Comparison of ENCODE assay signal across 8 mouse cellular contexts in the genomic region with DNA sequence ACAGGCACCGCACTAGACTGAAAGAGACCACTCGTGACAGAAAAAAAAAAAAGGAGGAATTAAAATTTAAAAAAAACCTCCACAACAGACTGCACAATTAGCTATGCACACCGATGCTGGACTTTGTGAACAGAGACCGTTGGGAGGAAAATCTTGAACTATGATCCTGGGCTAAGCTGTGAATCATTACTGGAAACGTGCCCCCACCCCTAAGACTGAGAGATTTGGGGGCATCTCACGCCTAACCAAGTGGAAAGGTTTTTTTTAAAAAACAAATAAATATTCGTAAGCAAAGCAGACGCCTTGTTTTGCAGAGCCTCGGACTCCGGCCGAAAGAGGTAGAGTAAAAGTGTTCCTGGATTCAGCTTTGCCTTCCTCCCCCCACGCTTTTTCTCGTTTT. TPM values are rescaled to one million over a fixed set of nuclear protein-coding genes. Genes with fewer than 3 reads are reported as not detected.
DNase-seq lines count a peak whose midpoint lies in the region; ATAC-seq and TF ChIP-seq lines count a peak whose summit lies in the region.

No protein-coding gene starts in this region.

- no peaks in the 10 kb centered on the region for H3K9me3 ChIP-seq in heart, embryonic 11.5 days (replicated peaks; ENCODE audit: control insufficient read depth, low read length)
- peaks cover 43% of the 10 kb centered on the region for H3K9me3 ChIP-seq in CH12.LX (replicated peaks; ENCODE audit: low read length)
- H3K9me3 ChIP-seq in forebrain, embryonic 16.5 days (ENCODE audit: control insufficient read depth, low read length): no peaks in the 10 kb centered on the region
- H3K9me3 ChIP-seq in liver, embryonic 13.5 days (replicated peaks): no peaks in the 10 kb centered on the region

- DNase-seq in heart, postnatal 36 days: no peak
- no peak for DNase-seq in CH12.LX (ENCODE audit: extremely low read depth)
- no peak for DNase-seq in liver, embryonic 13.5 days
- DNase-seq in cerebellum, postnatal 14 days: no peak
- DNase-seq in urinary bladder, adult 2 months (ENCODE audit: low spot score): no peak

- no peak for TF ChIP-seq EP300 in CH12.LX (IDR thresholded peaks at IDR 0.05; ENCODE audit: low read length)

- peak overlapping the region; percentile 58 for H3K4me3 ChIP-seq in heart, embryonic 11.5 days (ENCODE audit: low read depth, low read length)
- H3K4me3 ChIP-seq in CH12.LX (replicated peaks in 1 of 3; ENCODE audit: low read depth in 2 of 3, low read length in 2 of 3, poor library complexity in 1 of 3): peak overlapping the region in 2 of 3 experiments; percentile 49 to 53
- H3K4me3 ChIP-seq in forebrain, embryonic 16.5 days (replicated peaks; ENCODE audit: low read length): peak overlapping the region; percentile 74
- peak overlapping the region; percentile 51 for H3K4me3 ChIP-seq in liver, embryonic 13.5 days (replicated peaks)

- TF ChIP-seq RAD21 in CH12.LX (IDR thresholded peaks at IDR 0.05; ENCODE audit: low read depth, low read length): no peak

- no peak overlapping the region for H3K9ac ChIP-seq in heart, embryonic 11.5 days (ENCODE audit: low read depth, low read length)
- peak overlapping the region; percentile 54 for H3K9ac ChIP-seq in CH12.LX (ENCODE audit: insufficient read depth, low read depth)
- peak overlapping the region; percentile 52 for H3K9ac ChIP-seq in forebrain, embryonic 16.5 days (replicated peaks; ENCODE audit: low read depth, low read length)
- no peak overlapping the region for H3K9ac ChIP-seq in liver, embryonic 13.5 days

- no peaks in the 10 kb centered on the region for H3K36me3 ChIP-seq in heart, embryonic 11.5 days (ENCODE audit: control insufficient read depth, insufficient read depth, low read length)
- H3K36me3 ChIP-seq in CH12.LX (replicated peaks in 1 of 2; ENCODE audit: control insufficient read depth in 1 of 2, insufficient read depth in 1 of 2, low read length in 1 of 2): no peaks in the 10 kb centered on the region
- no peaks in the 10 kb centered on the region for H3K36me3 ChIP-seq in forebrain, embryonic 16.5 days (ENCODE audit: control insufficient read depth, insufficient read depth)
- H3K36me3 ChIP-seq in liver, embryonic 13.5 days: no peaks in the 10 kb centered on the region

- ATAC-seq in heart, embryonic 11.5 days (replicated peaks; ENCODE audit: insufficient number of reproducible peaks, low FRiP score, low TSS enrichment): no peak
- ATAC-seq in forebrain, embryonic 16.5 days: no peak
- ATAC-seq in liver, embryonic 13.5 days (ENCODE audit: low read depth): no peak
- ATAC-seq in CD4-positive, CD25-positive, alpha-beta regulatory T cell, adult 4 months: no peak

- peaks cover 16% of the 10 kb centered on the region for H3K4me1 ChIP-seq in heart, embryonic 11.5 days (ENCODE audit: control insufficient read depth, insufficient read depth, low read length)
- H3K4me1 ChIP-seq in CH12.LX (ENCODE audit: control insufficient read depth in 1 of 2, insufficient read depth in 2 of 2): no peaks in the 10 kb centered on the region
- H3K4me1 ChIP-seq in forebrain, embryonic 16.5 days (replicated peaks; ENCODE audit: control insufficient read depth, insufficient read depth, low read length): peaks cover 22% of the 10 kb centered on the region
- H3K4me1 ChIP-seq in liver, embryonic 13.5 days (replicated peaks): peaks cover 12% of the 10 kb centered on the region

- peak overlapping the region; percentile 88 for H3K4me2 ChIP-seq in heart, embryonic 11.5 days
- no peak overlapping the region; the same call in 1 of the 2 replicates for H3K4me2 ChIP-seq in CH12.LX (ENCODE audit: insufficient read depth, low read depth, poor library complexity, severe bottlenecking)
- H3K4me2 ChIP-seq in forebrain, embryonic 16.5 days (ENCODE audit: low read length): peak overlapping the region; percentile 76
- peak overlapping the region; percentile 67 for H3K4me2 ChIP-seq in liver, embryonic 13.5 days

- in situ Hi-C loops in CH12.LX (cut with MboI; ENCODE audit: low pct_ligation_motif_present, low pct_unique_long_range_greater_than_20kb, low sequenced_read_pairs): loop anchor here (25.0 kb wide), 1 partner anchor 181 kb away; no protein-coding TSS in a partner anchor

- dilution Hi-C loops in CH12.LX (cut with MboI; ENCODE audit: extremely low pct_ligation_motif_present, extremely low pct_unique_long_range_greater_than_20kb, low sequenced_read_pairs): no loop called here

- TF ChIP-seq CTCF in CH12.LX (conservative IDR thresholded peaks at IDR 0.05 in 1 of 2, IDR thresholded peaks at IDR 0.05 in 1 of 2; ENCODE audit: low read depth in 2 of 2, low read length in 2 of 2): no peak

- H3K27ac ChIP-seq in heart, embryonic 11.5 days (ENCODE audit: low read depth, low read length): no peak overlapping the region
- no peak overlapping the region for H3K27ac ChIP-seq in CH12.LX (ENCODE audit: insufficient read depth, low read depth)
- peak overlapping the region; percentile 62; the same call in 1 of the 2 replicates for H3K27ac ChIP-seq in forebrain, embryonic 16.5 days (ENCODE audit: low read length)
- no peak overlapping the region for H3K27ac ChIP-seq in liver, embryonic 13.5 days

- intact Hi-C loops in heart, postnatal 36 days (cut with DNase I): loop anchor here (5.0 kb wide), 1 partner anchor 1864 kb away; no protein-coding TSS in a partner anchor

- TF ChIP-seq POLR2A in CH12.LX (IDR thresholded peaks at IDR 0.05; ENCODE audit: low read depth, low read length): no peak

- 1% methylated on average over 13 of the region's 13 CpGs for WGBS in heart, embryonic 11.5 days (ENCODE audit: insufficient replicate concordance)
- WGBS in forebrain, embryonic 16.5 days: 0% methylated on average over 13 of the region's 13 CpGs
- 3% methylated on average over 13 of the region's 13 CpGs for WGBS in liver, embryonic 13.5 days (ENCODE audit: insufficient replicate concordance)

- H3K79me2 ChIP-seq in CH12.LX (replicated peaks; ENCODE audit: control insufficient read depth, extremely low read depth, insufficient read depth, poor library complexity, severe bottlenecking): no peaks in the 10 kb centered on the region

- peaks cover 27% of the 10 kb centered on the region for H3K27me3 ChIP-seq in heart, embryonic 11.5 days (ENCODE audit: control insufficient read depth, insufficient read depth, low read length)
- no peaks in the 10 kb centered on the region for H3K27me3 ChIP-seq in CH12.LX (replicated peaks)
- 0 out of 2 replicates have a peak, but pooled peaks cover 3% of the 10 kb centered on the region for H3K27me3 ChIP-seq in forebrain, embryonic 16.5 days (replicated peaks; ENCODE audit: control insufficient read depth, insufficient read depth, low read length)
- H3K27me3 ChIP-seq in liver, embryonic 13.5 days: peaks cover 70% of the 10 kb centered on the region

TF ChIP-seq in CH12.LX, 34 proteins besides CTCF, POLR2A, EP300 and RAD21:
- TF ChIP-seq GABPA (IDR thresholded peaks at IDR 0.05; ENCODE audit: insufficient replicate concordance, low read depth, low read length) (no peak), ZNF384 (IDR thresholded peaks at IDR 0.05; ENCODE audit: low read depth, low read length) (peak; percentile 34; the same call in 1 of the 2 replicates), TBP (conservative IDR thresholded peaks at IDR 0.05; ENCODE audit: low read depth, low read length) (no peak), MXI1 (IDR thresholded peaks at IDR 0.05; ENCODE audit: low read depth, low read length) (no peak), ZC3H11A (IDR thresholded peaks at IDR 0.05; ENCODE audit: low read depth, low read length) (no peak), ETS1 (conservative IDR thresholded peaks at IDR 0.05; ENCODE audit: low read depth, low read length) (no peak), TCF12 (IDR thresholded peaks at IDR 0.05; ENCODE audit: low read depth, low read length) (no peak), E2F4 (IDR thresholded peaks at IDR 0.05; ENCODE audit: insufficient replicate concordance, low read depth, low read length) (no peak)

RNA-seq across cellular contexts. Expression of gene Pcdh17, which starts 0.4 kb away (rescaled TPM):
- 1.8 and 1.9 TPM in 2 replicates for polyA plus RNA-seq in heart, embryonic 11.5 days (2014; fragmentation: Nextera tagmentation; extraction: Ambion mirVana)
- 1 to 10 TPM; 3.2 to 3.5 TPM for total RNA-seq in heart, postnatal 36 days (2021)
- 0.67 and 0.85 TPM in 2 replicates for total RNA-seq in CH12.LX (2012; rRNA removed)
- total RNA-seq in CH12.LX (2014; rRNA removed): 0.14 and 0.19 TPM in 2 replicates
- polyA plus RNA-seq in CH12.LX (2012; ENCODE audit: insufficient read length, low read depth): 0.30 and 0.41 TPM in 2 replicates
- 16.2 and 23.3 TPM in 2 replicates for polyA plus RNA-seq in forebrain, embryonic 16.5 days (2015; fragmentation: Nextera tagmentation; extraction: Ambion mirVana)
- 0.60 and 0.68 TPM in 2 replicates for polyA plus RNA-seq in liver, embryonic 13.5 days (2015; fragmentation: Nextera tagmentation; extraction: Ambion mirVana)
- polyA plus RNA-seq in urinary bladder, adult 2 months (2012; rRNA removed): 1.0 and 1.5 TPM in 2 replicates
- under 1 TPM; 0.13 TPM for polyA plus RNA-seq in CD4-positive, CD25-positive, alpha-beta regulatory T cell, adult 4 months (2017; shearing (Covaris generic))

Comparison
In these comparisons a context has a peak if more than half of its experiments do, and no peak if none do; other contexts are left out.
1. H3K9ac ChIP-seq: peak in CH12.LX (single experiment) and forebrain, embryonic 16.5 days (single experiment); none in heart, embryonic 11.5 days (single experiment) and liver, embryonic 13.5 days (single experiment).
2. Peak in every context shown above with its lines, with median percentiles within 50 percentile points of each other: H3K4me3 ChIP-seq.